Mouse (Mus musculus): ENCODE results near the gene Rprd1b.

Rprd1b gene

GRCm38 (mm10) chr2:158146971-158147370, 118.7 kb downstream of the Rprd1b start:
- DNase-seq (ENCODE audit: low spot score): no peak

- DNase-seq (ENCODE audit: low spot score): no peak
Observed at GRCm38 (mm10) chr2:158151077-158151476, 122.8 kb downstream of the Rprd1b start.

- no peak for DNase-seq (ENCODE audit: low spot score)
Observed at GRCm38 (mm10) chr2:158152685-158153309, 124.5 kb downstream of the Rprd1b start.

- DNase-seq (ENCODE audit: low spot score): no peak
Observed at GRCm38 (mm10) chr2:158153728-158154343, 125.5 kb downstream of the Rprd1b start.

- no peak for DNase-seq (ENCODE audit: low spot score)
Observed at GRCm38 (mm10) chr2:158154641-158155040, 126.3 kb downstream of the Rprd1b start.

- DNase-seq (ENCODE audit: low spot score): no peak
Observed at GRCm38 (mm10) chr2:158155101-158155500, 126.8 kb downstream of the Rprd1b start.

- no peak for DNase-seq (ENCODE audit: low spot score)
Observed at GRCm38 (mm10) chr2:158155615-158156014, 127.3 kb downstream of the Rprd1b start.

- no peak for DNase-seq (ENCODE audit: low spot score)
Observed at GRCm38 (mm10) chr2:158156487-158156886, 128.2 kb downstream of the Rprd1b start.

GRCm38 (mm10) chr2:158157654-158158053, 129.4 kb downstream of the Rprd1b start:
- no peak for DNase-seq (ENCODE audit: low spot score)

- DNase-seq (ENCODE audit: low spot score): no peak
Observed at GRCm38 (mm10) chr2:158159376-158160235, 131.3 kb downstream of the Rprd1b start.

- no peak for DNase-seq (ENCODE audit: low spot score)
Observed at GRCm38 (mm10) chr2:158161761-158162160, 133.5 kb downstream of the Rprd1b start.

- DNase-seq (ENCODE audit: low spot score): no peak
Observed at GRCm38 (mm10) chr2:158163034-158163433, 134.7 kb downstream of the Rprd1b start.

GRCm38 (mm10) chr2:158165776-158166175, 137.5 kb downstream of the Rprd1b start:
- DNase-seq (ENCODE audit: low spot score): no peak

GRCm38 (mm10) chr2:158166628-158167027, 138.3 kb downstream of the Rprd1b start:
- DNase-seq (ENCODE audit: low spot score): no peak

- DNase-seq (ENCODE audit: low spot score): no peak
Observed at GRCm38 (mm10) chr2:158167496-158168205, 139.4 kb downstream of the Rprd1b start.

- DNase-seq (ENCODE audit: low spot score): peak; percentile 62
Observed at GRCm38 (mm10) chr2:158168741-158169211, 140.5 kb downstream of the Rprd1b start.

GRCm38 (mm10) chr2:158169351-158169750, 141.1 kb downstream of the Rprd1b start:
- DNase-seq (ENCODE audit: low spot score): no peak

GRCm38 (mm10) chr2:158169771-158170170, 141.5 kb downstream of the Rprd1b start:
- DNase-seq (ENCODE audit: low spot score): no peak

GRCm38 (mm10) chr2:158170394-158170793, 142.1 kb downstream of the Rprd1b start:
- no peak for DNase-seq (ENCODE audit: low spot score)

GRCm38 (mm10) chr2:158174438-158174837, 146.1 kb downstream of the Rprd1b start:
- DNase-seq (ENCODE audit: low spot score): no peak

GRCm38 (mm10) chr2:158174958-158175357, 146.7 kb downstream of the Rprd1b start:
- DNase-seq (ENCODE audit: low spot score): no peak

- no peak for DNase-seq (ENCODE audit: low spot score)
Observed at GRCm38 (mm10) chr2:158175433-158175832, 147.1 kb downstream of the Rprd1b start.

Data from testis, postnatal 10 days (tissue).